Mouse (Mus musculus) forebrain, embryonic 15.5 days (tissue): ENCODE measurements around the gene Catsper3. TPM values are rescaled to one million over a fixed set of nuclear protein-coding genes. Genes with fewer than 3 reads are reported as not detected.

Source experiments
- ATAC-seq: fragments of 200-750 bp; cut with Nextera tagmentation; replicated peaks from 2 replicates; pipeline ENCODE4 v1.8.0; 2017; ENCODE audit warnings: mild to moderate bottlenecking, moderate TSS enrichment, moderate library complexity
- H3K27ac ChIP-seq: fragments of 300-500 bp; sonication (generic); replicated peaks from 2 replicates; pipeline ENCODE4 v1.5.1; 2015; ENCODE audit warnings: mild to moderate bottlenecking, inconsistent platforms
- H3K27me3 ChIP-seq: fragments of 300-500 bp; sonication (generic); 2 replicates; pipeline ENCODE4 v1.6.1; 2015; ENCODE audit warnings: inconsistent platforms
- H3K36me3 ChIP-seq: fragments of 300-500 bp; sonication (generic); 2 replicates; pipeline ENCODE4 v1.6.1; 2015; ENCODE audit warnings: mild to moderate bottlenecking, inconsistent platforms
- H3K4me1 ChIP-seq: fragments of 300-500 bp; sonication (generic); 2 replicates; pipeline ENCODE4 v1.6.1; 2015; ENCODE audit warnings: inconsistent platforms
- H3K4me2 ChIP-seq: fragments of 300-500 bp; sonication (generic); replicated peaks from 2 replicates; pipeline ENCODE4 v1.6.1; 2015; ENCODE audit warnings: mild to moderate bottlenecking, inconsistent platforms
- H3K4me3 ChIP-seq: fragments of 300-500 bp; sonication (generic); 2 replicates; pipeline ENCODE4 v1.5.1; 2015; ENCODE audit warnings: mild to moderate bottlenecking, inconsistent platforms
- H3K9ac ChIP-seq: fragments of 300-500 bp; sonication (generic); replicated peaks from 2 replicates; pipeline ENCODE4 v1.6.1; 2015; ENCODE audit warnings: mild to moderate bottlenecking, inconsistent platforms
- H3K9me3 ChIP-seq: fragments of 300-500 bp; sonication (generic); 2 replicates; pipeline ENCODE4 v1.6.1; 2016; ENCODE audit warnings: inconsistent platforms
- WGBS: fragments of 180-500 bp; shearing (Covaris S2); methylation state at CpG from one replicate; pipeline ENCODE4 v1.1.7; 2015; ENCODE audit warnings: mixed read lengths; 5-methylcytosine and 5-hydroxymethylcytosine counted together
- polyA plus RNA-seq: library from polyadenylated mRNA; unstranded; fragments of >200 nt; fragmentation: Nextera tagmentation; extraction: Ambion mirVana; gene quantifications from 2 replicates; pipeline ENCODE4 v1.2.1, GENCODE M21; 2015

The Catsper3 gene
- polyA plus RNA-seq, 1 experiment from 2014 or later = not detected

DNA sequence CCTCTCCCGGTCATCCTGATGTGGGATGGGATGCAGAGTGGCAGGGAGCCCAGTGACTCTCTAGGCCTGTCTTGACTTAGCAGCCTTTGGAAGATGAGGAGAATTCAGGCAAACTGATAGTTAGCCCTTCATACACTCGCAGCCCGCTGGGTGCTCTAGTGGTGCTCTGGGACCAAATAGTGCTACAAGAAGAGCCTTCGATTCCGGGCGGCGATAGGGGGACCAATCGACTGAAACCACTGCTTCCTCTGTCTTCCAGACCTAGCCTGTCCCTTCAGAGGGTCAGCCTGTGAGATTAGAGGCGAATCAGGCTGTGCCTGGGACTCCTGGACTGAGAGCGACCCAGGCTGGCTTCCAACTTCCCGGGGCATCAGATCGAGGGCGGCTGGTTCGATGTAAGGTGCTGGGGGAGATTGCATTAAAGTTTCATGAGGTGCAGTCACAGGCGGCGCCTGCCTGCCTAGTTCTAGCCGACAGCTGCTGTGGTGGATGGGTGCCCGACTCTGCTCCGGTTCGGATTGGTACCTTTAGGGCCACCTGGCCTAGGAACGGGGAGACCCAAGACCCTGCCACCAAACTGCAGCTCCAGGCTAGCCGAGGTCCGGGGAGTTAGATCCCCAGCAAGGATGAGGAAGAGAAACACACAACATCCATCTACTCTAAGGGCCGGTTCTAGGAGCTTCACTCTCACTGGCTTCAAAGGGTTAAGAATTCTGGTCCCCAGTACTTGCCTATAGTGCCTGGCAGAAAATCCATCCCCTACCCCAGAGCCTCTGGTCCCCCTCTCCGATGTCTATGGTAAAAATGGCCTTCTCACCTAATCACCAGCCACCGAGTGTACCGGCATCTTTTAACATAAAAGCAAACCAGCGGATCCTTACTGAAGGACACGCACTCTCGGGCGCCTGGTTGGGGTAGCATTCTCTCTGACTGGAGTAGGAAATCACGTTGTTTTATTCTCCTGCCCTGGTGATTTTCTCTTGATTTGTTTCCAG is 52.7 kb downstream of the Catsper3 start:
- H3K36me3 ChIP-seq = no peaks in the 10 kb centered on the region
- no peaks in the 10 kb centered on the region for H3K9me3 ChIP-seq
- H3K4me1 ChIP-seq = peaks cover 16% of the 10 kb centered on the region
- H3K4me2 ChIP-seq = no peak overlapping the region
- H3K9ac ChIP-seq = no peak overlapping the region
- ATAC-seq = no peak
- H3K27me3 ChIP-seq = peaks cover 95% of the 10 kb centered on the region
- WGBS = 1% methylated on average over 32 of the region's 32 CpGs
- no peak overlapping the region for H3K27ac ChIP-seq
- H3K4me3 ChIP-seq = no peak overlapping the region

DNA sequence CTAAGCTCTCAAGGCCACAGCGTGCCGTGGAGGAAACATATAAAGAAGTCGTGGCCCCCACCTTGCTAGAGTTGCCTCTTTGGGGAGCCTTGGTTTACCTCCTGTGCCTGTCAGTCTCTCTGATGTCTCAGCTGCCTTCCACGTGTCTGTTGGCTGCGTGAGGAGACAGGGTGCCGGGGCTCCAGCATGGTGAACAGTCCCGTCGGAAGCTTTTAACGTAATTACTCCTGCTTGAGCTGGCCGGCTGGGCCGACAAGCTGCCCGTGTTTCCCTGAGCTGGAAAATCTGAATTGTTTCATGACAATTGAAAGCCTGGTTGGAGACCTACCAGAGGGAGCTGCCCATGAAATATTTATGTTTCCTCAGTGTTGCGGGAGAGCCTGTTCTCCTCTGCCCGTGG is 55.9 kb downstream of the Catsper3 start:
- H3K9ac ChIP-seq = no peak overlapping the region
- H3K4me2 ChIP-seq = no peak overlapping the region
- H3K9me3 ChIP-seq = no peaks in the 10 kb centered on the region
- no peak overlapping the region for H3K27ac ChIP-seq
- peaks cover 16% of the 10 kb centered on the region for H3K4me1 ChIP-seq
- H3K4me3 ChIP-seq = no peak overlapping the region
- 15% methylated on average over 14 of the region's 14 CpGs for WGBS
- peaks cover 72% of the 10 kb centered on the region for H3K27me3 ChIP-seq
- no peaks in the 10 kb centered on the region for H3K36me3 ChIP-seq
- ATAC-seq = no peak

- no peak overlapping the region for H3K9ac ChIP-seq
- H3K36me3 ChIP-seq = no peaks in the 10 kb centered on the region
- 95% methylated on average over 1 of the region's 1 CpGs for WGBS
- H3K4me2 ChIP-seq = no peak overlapping the region
- no peak overlapping the region for H3K27ac ChIP-seq
- 0 out of 2 replicates have a peak, but pooled peaks cover 5% of the 10 kb centered on the region for H3K4me1 ChIP-seq
- no peak for ATAC-seq
- H3K9me3 ChIP-seq = no peaks in the 10 kb centered on the region
- H3K27me3 ChIP-seq = peaks cover 38% of the 10 kb centered on the region
- H3K4me3 ChIP-seq = no peak overlapping the region
Measured at GRCm38 (mm10) chr13:55843700-55844099, 59.3 kb downstream of the Catsper3 start.

- Histone ChIP-seq H3K9ac (no peak overlapping the region), H3K4me2 (no peak overlapping the region), H3K4me1 (no peaks in the 10 kb centered on the region), H3K27me3 (peaks cover 3% of the 10 kb centered on the region; the same call in 1 of the 2 replicates), H3K27ac (no peak overlapping the region), H3K4me3 (no peak overlapping the region), H3K36me3 (no peaks in the 10 kb centered on the region), H3K9me3 (no peaks in the 10 kb centered on the region)
- no peak for ATAC-seq
- WGBS = 78% methylated on average over 10 of the region's 10 CpGs
Measured at GRCm38 (mm10) chr13:55847805-55848204, 63.4 kb downstream of the Catsper3 start.

DNA sequence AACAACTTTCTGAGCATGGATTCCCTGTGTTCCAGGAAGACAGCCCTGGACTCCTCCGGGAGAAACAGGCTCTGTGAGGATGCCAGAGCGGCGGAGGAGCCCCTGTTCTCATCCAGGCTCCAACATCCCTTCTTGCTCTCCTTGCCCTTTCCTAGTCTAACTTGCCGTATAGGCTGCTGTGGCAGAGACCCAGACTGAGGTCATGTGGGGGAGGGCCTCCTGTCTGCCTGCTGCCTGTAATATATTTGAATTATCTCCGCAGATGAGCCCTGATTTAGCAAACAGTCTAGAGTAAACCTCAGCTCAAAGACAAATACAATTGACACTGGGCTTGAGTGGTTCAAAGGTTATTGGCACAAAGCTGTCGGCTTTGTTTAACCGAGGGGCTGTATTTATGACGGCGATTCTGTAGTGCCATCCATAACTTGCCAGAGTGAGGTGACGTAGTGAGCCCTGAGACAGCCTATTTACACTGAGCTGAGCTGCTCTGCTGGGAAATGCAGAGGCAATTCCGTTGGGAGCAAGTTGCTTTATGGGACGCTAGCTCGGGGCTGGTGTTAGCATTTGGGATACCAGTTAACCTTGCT is 64.3 kb downstream of the Catsper3 start:
- no peaks in the 10 kb centered on the region for H3K4me1 ChIP-seq
- H3K9ac ChIP-seq = no peak overlapping the region
- no peaks in the 10 kb centered on the region for H3K9me3 ChIP-seq
- peaks cover 3% of the 10 kb centered on the region; the same call in 1 of the 2 replicates for H3K27me3 ChIP-seq
- no peaks in the 10 kb centered on the region for H3K36me3 ChIP-seq
- no peak overlapping the region for H3K4me3 ChIP-seq
- H3K4me2 ChIP-seq = no peak overlapping the region
- no peak for ATAC-seq
- H3K27ac ChIP-seq = no peak overlapping the region
- 67% methylated on average over 13 of the region's 13 CpGs for WGBS

DNA sequence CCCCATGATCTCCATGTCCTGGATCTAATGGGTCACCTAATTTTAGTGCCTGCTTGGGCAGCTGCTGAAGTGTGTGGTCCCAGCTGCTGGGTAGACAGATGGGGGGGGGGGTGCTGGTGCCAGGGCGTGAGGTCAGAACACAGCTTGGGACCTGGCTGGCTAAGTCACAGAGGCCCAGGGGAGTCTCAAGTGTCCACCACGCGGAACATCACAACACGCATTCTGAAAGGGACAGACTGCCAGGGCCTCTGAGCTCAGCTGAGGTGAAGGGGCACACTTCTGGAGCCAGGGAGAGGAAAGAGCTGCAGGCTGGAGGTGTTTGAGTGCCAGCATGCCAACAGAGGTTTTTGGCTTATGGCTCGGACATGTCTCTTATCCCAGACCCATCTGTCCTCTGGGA is 66.4 kb downstream of the Catsper3 start:
- Histone ChIP-seq H3K9me3 (no peaks in the 10 kb centered on the region), H3K4me1 (no peaks in the 10 kb centered on the region), H3K9ac (no peak overlapping the region), H3K4me2 (no peak overlapping the region), H3K36me3 (no peaks in the 10 kb centered on the region), H3K27me3 (no peaks in the 10 kb centered on the region; the same call in 1 of the 2 replicates), H3K27ac (no peak overlapping the region), H3K4me3 (no peak overlapping the region)
- 80% methylated on average over 5 of the region's 5 CpGs for WGBS
- no peak for ATAC-seq

DNA sequence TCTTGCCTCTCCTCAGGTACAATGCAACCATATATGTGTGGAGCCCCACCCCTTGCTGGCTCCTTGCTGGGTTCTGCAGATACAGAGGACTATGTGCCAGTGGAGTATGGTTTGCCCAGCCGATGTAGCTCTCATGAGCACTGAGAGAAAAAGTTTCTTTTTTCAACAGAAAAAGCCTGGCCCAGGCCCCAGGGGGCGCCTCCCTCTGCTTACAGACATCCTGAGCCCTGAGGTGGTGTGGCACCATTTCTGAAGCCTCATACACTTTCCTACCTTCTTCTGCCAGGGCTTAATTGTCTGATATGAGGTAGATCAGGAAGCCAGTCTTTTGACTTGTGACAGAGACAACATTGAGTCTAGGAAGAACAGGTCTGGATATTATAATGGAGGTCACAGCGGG is 67.8 kb downstream of the Catsper3 start:
- WGBS = 68% methylated on average over 3 of the region's 3 CpGs
- H3K36me3 ChIP-seq = no peaks in the 10 kb centered on the region
- H3K4me3 ChIP-seq = no peak overlapping the region
- H3K27ac ChIP-seq = no peak overlapping the region
- ATAC-seq = no peak
- H3K9ac ChIP-seq = no peak overlapping the region
- H3K27me3 ChIP-seq = no peaks in the 10 kb centered on the region; the same call in 1 of the 2 replicates
- H3K9me3 ChIP-seq = no peaks in the 10 kb centered on the region
- H3K4me1 ChIP-seq = no peaks in the 10 kb centered on the region
- no peak overlapping the region for H3K4me2 ChIP-seq

- no peaks in the 10 kb centered on the region; the same call in 1 of the 2 replicates for H3K4me1 ChIP-seq
- H3K9ac ChIP-seq = no peak overlapping the region
- H3K9me3 ChIP-seq = no peaks in the 10 kb centered on the region
- no peaks in the 10 kb centered on the region for H3K27me3 ChIP-seq
- no peak overlapping the region for H3K27ac ChIP-seq
- no peak overlapping the region for H3K4me2 ChIP-seq
- ATAC-seq = no peak
- WGBS = 68% methylated on average over 7 of the region's 7 CpGs
- H3K36me3 ChIP-seq = no peaks in the 10 kb centered on the region
- no peak overlapping the region for H3K4me3 ChIP-seq
Measured at GRCm38 (mm10) chr13:55855793-55856192, 71.4 kb downstream of the Catsper3 start.

DNA sequence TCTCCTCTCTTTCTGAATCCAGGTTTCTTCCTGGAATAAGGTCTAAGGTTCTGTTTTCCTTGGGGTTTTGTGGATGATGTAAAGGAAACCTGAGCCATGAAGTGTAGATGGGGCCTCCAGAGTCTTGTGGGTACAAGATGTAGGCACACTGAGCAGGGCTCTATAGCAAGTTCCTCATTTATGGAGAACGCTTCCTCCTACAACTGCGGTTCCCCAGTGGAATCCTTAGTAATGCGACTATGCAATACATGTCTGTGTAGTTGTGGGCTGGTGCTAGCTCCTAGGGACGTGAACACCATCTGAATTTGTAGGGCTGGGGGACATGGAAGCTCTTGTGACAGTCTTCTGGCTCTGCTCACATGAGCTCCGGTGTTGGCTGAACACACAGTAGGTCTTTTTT is 74.1 kb downstream of the Catsper3 start:
- H3K9ac ChIP-seq = no peak overlapping the region
- H3K4me2 ChIP-seq = no peak overlapping the region
- no peaks in the 10 kb centered on the region for H3K36me3 ChIP-seq
- ATAC-seq = no peak
- no peak overlapping the region for H3K4me3 ChIP-seq
- H3K4me1 ChIP-seq = no peaks in the 10 kb centered on the region; the same call in 1 of the 2 replicates
- H3K9me3 ChIP-seq = no peaks in the 10 kb centered on the region
- no peak overlapping the region for H3K27ac ChIP-seq
- WGBS = 91% methylated on average over 5 of the region's 5 CpGs
- H3K27me3 ChIP-seq = no peaks in the 10 kb centered on the region

Other genes with a start within 250 kb of the Catsper3 start
- 67.2 and 68.4 TPM in 2 replicates for gene Ddx41, start 247.9 kb upstream of the Catsper3 start, polyA plus RNA-seq
- gene Fam193b, start 213.4 kb upstream of the Catsper3 start, polyA plus RNA-seq = 62.4 and 64.3 TPM in 2 replicates
- gene Tmed9, start 210.8 kb upstream of the Catsper3 start, polyA plus RNA-seq = 95.0 and 113 TPM in 2 replicates
- gene B4galt7, start 184.7 kb upstream of the Catsper3 start, polyA plus RNA-seq = 36.2 and 39.0 TPM in 2 replicates
- 97.2 and 97.4 TPM in 2 replicates for gene Caml, start 161.6 kb upstream of the Catsper3 start, polyA plus RNA-seq
- gene Ddx46, start 149.5 kb upstream of the Catsper3 start, polyA plus RNA-seq = 33.8 TPM in 2 replicates
- gene B230219D22Rik, start 91.4 kb upstream of the Catsper3 start, polyA plus RNA-seq = 70.6 and 70.8 TPM in 2 replicates
- 119 and 121 TPM in 2 replicates for gene Txndc15, start 69.9 kb upstream of the Catsper3 start, polyA plus RNA-seq
- gene Pcbd2, start 57.2 kb upstream of the Catsper3 start, polyA plus RNA-seq = 18.4 and 21.0 TPM in 2 replicates
- gene Pitx1, start 51.6 kb downstream of the Catsper3 start, polyA plus RNA-seq = not detected in 2 replicates